Mouse (Mus musculus) embryonic fibroblast, embryonic 13.5 days (primary cell): ENCODE data around the gene Spaca3.

Experiments used
- CTCF ChIP-seq: IDR thresholded peaks from 2 replicates; pipeline ENCODE4 v1.5.1; 2011; ENCODE audit warnings: mild to moderate bottlenecking, control low read depth, low read length, moderate library complexity, borderline replicate concordance; ENCODE audit not compliant: insufficient read depth
- POLR2A ChIP-seq: IDR thresholded peaks from 2 replicates; pipeline ENCODE4 v1.6.1; 2011; ENCODE audit warnings: low read depth, mild to moderate bottlenecking, control low read depth, low read length, moderate library complexity

DNA sequence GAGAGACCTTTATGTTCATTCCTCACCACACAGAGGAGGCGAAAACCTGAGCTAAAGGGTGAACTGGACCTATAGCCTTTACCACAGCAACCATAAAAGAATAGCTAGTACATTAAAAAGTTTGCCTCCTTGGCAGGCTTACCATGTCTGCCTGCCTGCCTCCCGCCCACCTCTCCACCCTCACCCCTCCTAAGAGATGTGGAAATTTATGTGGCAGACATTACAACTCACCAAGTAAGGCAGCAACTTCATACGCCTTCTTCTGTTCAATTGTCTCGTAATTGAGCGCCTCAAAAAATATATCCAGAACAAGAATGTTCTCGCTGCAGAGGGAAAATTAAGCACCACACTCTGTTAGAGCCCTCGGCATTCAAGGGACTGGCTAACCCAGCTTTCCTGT is 28.2 kb downstream of the Spaca3 start:
- TF ChIP-seq CTCF (no peak), POLR2A (no peak)
